Mouse (Mus musculus): Measurements from ENCODE around the gene St3gal3. TPM values are rescaled to one million over a fixed set of nuclear protein-coding genes. Genes with fewer than 3 reads are reported as not detected.
A peak's percentile ranks its signal among the peaks of the same experiment; 100 is the strongest.

St3gal3 gene
- polyA plus RNA-seq, 1 experiment from 2014 or later: 6.7 TPM

DNA sequence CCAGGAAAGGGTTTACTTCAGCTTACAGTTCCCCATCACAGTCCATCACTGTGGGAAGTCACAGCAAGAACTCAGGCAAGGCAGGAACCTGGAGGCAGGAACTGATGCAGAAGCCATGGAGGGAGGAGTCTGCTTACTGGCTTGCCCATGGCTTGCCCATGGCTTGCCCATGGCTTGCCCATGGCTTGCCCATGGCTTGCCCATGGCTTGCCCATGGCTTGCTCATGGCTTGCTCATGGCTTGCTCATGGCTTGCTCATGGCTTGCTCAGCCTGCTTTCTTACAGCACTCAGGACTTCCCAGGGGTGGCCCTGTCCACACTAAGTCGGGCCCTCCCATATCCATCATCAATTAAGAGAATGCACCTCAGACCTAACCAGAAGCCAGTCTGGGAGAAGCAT is 58.1 kb downstream of the St3gal3 start:
- no peaks in the 10 kb centered on the region for H3K36me3 ChIP-seq (ENCODE audit: insufficient read depth, low read length)
- no peak for TF ChIP-seq CTCF (IDR thresholded peaks at IDR 0.05; ENCODE audit: low read depth)
- no peak overlapping the region for H3K9ac ChIP-seq (ENCODE audit: low read depth, low read length)
- ATAC-seq (replicated peaks; ENCODE audit: low FRiP score, low read depth) (no peak), DNase-seq (ENCODE audit: low spot score) (no peak)
- no peaks in the 10 kb centered on the region for H3K9me3 ChIP-seq (replicated peaks; ENCODE audit: low read length)
- WGBS: 71% methylated on average over 1 of the region's 1 CpGs
- H3K27me3 ChIP-seq (ENCODE audit: insufficient read depth, low read length): no peaks in the 10 kb centered on the region
- no peak overlapping the region for H3K27ac ChIP-seq
- no peak overlapping the region for H3K4me2 ChIP-seq (ENCODE audit: low read length)
- H3K4me1 ChIP-seq (replicated peaks; ENCODE audit: insufficient read depth, low read length): no peaks in the 10 kb centered on the region
- H3K4me3 ChIP-seq (replicated peaks; ENCODE audit: low read depth, low read length): no peak overlapping the region

- no peak for TF ChIP-seq CTCF (IDR thresholded peaks at IDR 0.05; ENCODE audit: low read depth)
- Histone ChIP-seq H3K9me3 (replicated peaks; ENCODE audit: low read length) (no peaks in the 10 kb centered on the region), H3K4me1 (replicated peaks; ENCODE audit: insufficient read depth, low read length) (no peaks in the 10 kb centered on the region), H3K9ac (ENCODE audit: low read depth, low read length) (no peak overlapping the region), H3K27ac (no peak overlapping the region), H3K4me3 (replicated peaks; ENCODE audit: low read depth, low read length) (no peak overlapping the region), H3K36me3 (ENCODE audit: insufficient read depth, low read length) (no peaks in the 10 kb centered on the region), H3K27me3 (ENCODE audit: insufficient read depth, low read length) (no peaks in the 10 kb centered on the region), H3K4me2 (ENCODE audit: low read length) (no peak overlapping the region)
- WGBS: 62% methylated on average over 9 of the region's 9 CpGs
- DNase-seq (ENCODE audit: low spot score): no peak
- ATAC-seq (replicated peaks; ENCODE audit: low FRiP score, low read depth): no peak
These were observed 59.4 kb downstream of the St3gal3 start for GRCm38 (mm10) chr4:118075343-118075742.

DNA sequence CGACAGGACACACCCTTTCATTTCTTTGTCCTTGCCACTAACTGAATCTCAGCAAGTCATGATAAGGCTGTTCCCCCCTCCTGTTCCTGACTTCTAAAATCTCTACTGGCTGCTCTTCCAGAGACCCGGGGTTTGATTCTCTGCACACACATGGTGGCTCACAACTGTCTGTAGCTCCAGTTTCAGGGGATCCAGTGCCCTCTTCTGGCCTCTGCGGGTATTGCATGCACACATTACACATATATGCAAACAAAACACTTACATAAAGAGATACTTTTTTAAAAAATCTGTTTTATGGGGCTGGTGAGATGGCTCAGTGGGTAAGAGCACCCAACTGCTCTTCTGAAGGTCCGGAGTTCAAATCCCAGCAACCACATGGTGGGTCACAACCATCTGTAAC is 60.5 kb downstream of the St3gal3 start:
- no peaks in the 10 kb centered on the region for H3K9me3 ChIP-seq (replicated peaks; ENCODE audit: low read length)
- no peak overlapping the region for H3K9ac ChIP-seq (ENCODE audit: low read depth, low read length)
- no peak overlapping the region for H3K4me2 ChIP-seq (ENCODE audit: low read length)
- no peak overlapping the region for H3K27ac ChIP-seq
- DNase-seq (ENCODE audit: low spot score) (no peak), ATAC-seq (replicated peaks; ENCODE audit: low FRiP score, low read depth) (no peak)
- no peaks in the 10 kb centered on the region for H3K4me1 ChIP-seq (replicated peaks; ENCODE audit: insufficient read depth, low read length)
- 91% methylated on average over 4 of the region's 4 CpGs for WGBS
- no peak overlapping the region for H3K4me3 ChIP-seq (replicated peaks; ENCODE audit: low read depth, low read length)
- no peaks in the 10 kb centered on the region for H3K27me3 ChIP-seq (ENCODE audit: insufficient read depth, low read length)
- no peaks in the 10 kb centered on the region for H3K36me3 ChIP-seq (ENCODE audit: insufficient read depth, low read length)
- peak; percentile 52 for TF ChIP-seq CTCF (IDR thresholded peaks at IDR 0.05; ENCODE audit: low read depth)

- ATAC-seq (replicated peaks; ENCODE audit: low FRiP score, low read depth): no peak
- no peak for TF ChIP-seq CTCF (IDR thresholded peaks at IDR 0.05; ENCODE audit: low read depth)
- H3K27me3 ChIP-seq (ENCODE audit: insufficient read depth, low read length): no peaks in the 10 kb centered on the region
- H3K36me3 ChIP-seq (ENCODE audit: insufficient read depth, low read length): no peaks in the 10 kb centered on the region
- 77% methylated on average over 6 of the region's 6 CpGs for WGBS
- no peaks in the 10 kb centered on the region for H3K9me3 ChIP-seq (replicated peaks; ENCODE audit: low read length)
- H3K4me2 ChIP-seq (ENCODE audit: low read length): no peak overlapping the region
- H3K27ac ChIP-seq: no peak overlapping the region
- H3K9ac ChIP-seq (ENCODE audit: low read depth, low read length): no peak overlapping the region
- no peaks in the 10 kb centered on the region for H3K4me1 ChIP-seq (replicated peaks; ENCODE audit: insufficient read depth, low read length)
- no peak overlapping the region for H3K4me3 ChIP-seq (replicated peaks; ENCODE audit: low read depth, low read length)
- DNase-seq (ENCODE audit: low spot score): no peak
These were observed 61.6 kb downstream of the St3gal3 start for GRCm38 (mm10) chr4:118073128-118073527.

DNA sequence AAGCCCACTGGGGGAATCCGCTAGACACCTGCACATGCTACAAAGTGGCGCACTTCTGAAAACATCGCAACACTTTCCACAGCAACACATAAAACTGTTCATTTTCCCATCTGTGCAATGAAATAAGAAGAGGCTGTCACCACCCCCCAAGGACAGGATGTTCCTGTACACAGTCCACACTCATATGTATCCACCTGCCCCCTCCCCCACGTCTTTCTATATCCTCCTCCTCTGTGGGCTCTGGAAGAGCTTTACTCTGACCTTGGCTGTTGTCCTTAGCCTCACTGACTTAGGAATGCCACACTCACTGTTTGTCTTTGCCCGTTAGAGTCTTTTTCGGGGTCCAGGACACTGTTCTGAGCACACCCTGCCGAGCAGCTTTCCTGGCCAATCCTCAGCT is 62.8 kb downstream of the St3gal3 start:
- no peak for DNase-seq (ENCODE audit: low spot score)
- TF ChIP-seq CTCF (IDR thresholded peaks at IDR 0.05; ENCODE audit: low read depth): no peak
- Histone ChIP-seq H3K4me1 (replicated peaks; ENCODE audit: insufficient read depth, low read length) (no peaks in the 10 kb centered on the region), H3K4me2 (ENCODE audit: low read length) (no peak overlapping the region), H3K27me3 (ENCODE audit: insufficient read depth, low read length) (no peaks in the 10 kb centered on the region), H3K36me3 (ENCODE audit: insufficient read depth, low read length) (no peaks in the 10 kb centered on the region), H3K9ac (ENCODE audit: low read depth, low read length) (no peak overlapping the region), H3K9me3 (replicated peaks; ENCODE audit: low read length) (no peaks in the 10 kb centered on the region), H3K4me3 (replicated peaks; ENCODE audit: low read depth, low read length) (no peak overlapping the region), H3K27ac (no peak overlapping the region)
- WGBS: 60% methylated on average over 7 of the region's 7 CpGs
- ATAC-seq (replicated peaks; ENCODE audit: low FRiP score, low read depth): no peak

GRCm38 (mm10) chr4:118070255-118071234 is 64.2 kb downstream of the St3gal3 start:
- Histone ChIP-seq H3K36me3 (ENCODE audit: insufficient read depth, low read length) (no peaks in the 10 kb centered on the region), H3K9ac (ENCODE audit: low read depth, low read length) (no peak overlapping the region), H3K9me3 (replicated peaks; ENCODE audit: low read length) (no peaks in the 10 kb centered on the region), H3K27ac (no peak overlapping the region), H3K4me3 (replicated peaks; ENCODE audit: low read depth, low read length) (no peak overlapping the region), H3K4me2 (ENCODE audit: low read length) (no peak overlapping the region), H3K27me3 (ENCODE audit: insufficient read depth, low read length) (no peaks in the 10 kb centered on the region), H3K4me1 (replicated peaks; ENCODE audit: insufficient read depth, low read length) (no peaks in the 10 kb centered on the region)
- ATAC-seq (replicated peaks; ENCODE audit: low FRiP score, low read depth) (no peak), DNase-seq (ENCODE audit: low spot score) (no peak)
- TF ChIP-seq CTCF (IDR thresholded peaks at IDR 0.05; ENCODE audit: low read depth): no peak
- WGBS: 90% methylated on average over 9 of the region's 9 CpGs
